Mouse (Mus musculus) mammary gland, adult 2 months (tissue): ENCODE data around the gene Rpl10l. TPM values are rescaled to one million over a fixed set of nuclear protein-coding genes. Genes with fewer than 3 reads are reported as not detected.

Source experiments
- polyA plus RNA-seq: library from polyadenylated mRNA; depleted of rRNA; stranded (reverse); fragments of >200 nt; gene quantifications from 2 replicates; pipeline ENCODE4 v1.2.3, GENCODE M21; 2012; ENCODE audit warnings: low replicate concordance; rRNA removed

Rpl10l gene
- not detected in 2 replicates for polyA plus RNA-seq

DNA sequence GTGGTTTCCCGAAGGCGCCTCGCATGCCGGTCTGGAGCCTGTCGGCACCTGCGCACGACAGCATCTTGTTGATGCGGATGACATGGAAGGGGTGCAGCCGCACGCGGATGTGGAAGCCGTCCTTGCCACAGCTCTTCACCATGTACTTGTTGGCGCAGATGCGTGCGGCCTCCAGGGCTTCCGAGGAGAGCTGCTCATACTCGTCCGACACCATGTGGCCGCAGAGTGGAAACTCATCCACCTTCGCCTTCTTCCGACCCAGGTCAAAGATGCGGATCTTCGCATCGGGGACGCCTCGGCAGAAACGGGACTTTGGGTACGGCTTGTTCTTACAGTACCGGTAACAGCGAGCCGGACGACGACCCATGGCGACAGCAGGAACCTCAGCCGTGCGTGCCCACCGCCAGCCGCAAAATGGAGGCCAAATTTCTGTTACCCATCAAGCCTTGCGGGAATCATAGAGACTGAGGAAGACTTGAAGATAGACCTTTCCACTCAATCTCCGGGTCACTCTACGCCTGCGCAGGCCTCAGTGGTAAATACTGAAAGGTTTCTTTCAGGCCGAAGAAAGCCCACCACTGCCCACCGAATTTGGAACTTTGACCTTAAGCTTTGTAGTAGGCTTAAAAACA is at the start of gene Rpl10l:
TSS of gene Rpl10l (minus strand) at position 411 of the 632 bp plus-strand sequence.

